Mouse (Mus musculus): ENCODE results near the gene Mgea5.

GRCm38 (mm10) chr19:45826146-45826545 is 42.5 kb upstream of the Mgea5 start:
- TF ChIP-seq TCF12 (IDR thresholded peaks at IDR 0.05; ENCODE audit: insufficient read depth, poor library complexity, severe bottlenecking) (no peak), POLR2A (IDR thresholded peaks at IDR 0.05; ENCODE audit: insufficient read length, low read depth) (no peak), E2F4 (IDR thresholded peaks at IDR 0.05; ENCODE audit: insufficient read depth) (no peak), MYOD1 (IDR thresholded peaks at IDR 0.05; ENCODE audit: control insufficient read depth in 1 of 3, insufficient read length in 2 of 3, low read depth in 2 of 3) (no peak), MAX (IDR thresholded peaks at IDR 0.05; ENCODE audit: low read depth) (no peak), TCF3 (IDR thresholded peaks at IDR 0.05; ENCODE audit: insufficient read length, low read depth) (no peak), POLR2AphosphoS2 (IDR thresholded peaks at IDR 0.05; ENCODE audit: insufficient read length, low read depth) (no peak), MYOG (IDR thresholded peaks at IDR 0.05; ENCODE audit: control insufficient read depth in 1 of 3, insufficient read depth in 1 of 3, insufficient read length in 2 of 3, low read depth in 2 of 3) (no peak), CEBPB (IDR thresholded peaks at IDR 0.05; ENCODE audit: insufficient read depth, poor library complexity, severe bottlenecking) (no peak)
